Mouse (Mus musculus) myocyte (in vitro differentiated cells): ENCODE measurements around the gene Commd1.

Experiments used
- E2F4 ChIP-seq: IDR thresholded peaks from one replicate; pipeline ENCODE4 v1.6.1; 2011; ENCODE audit warnings: mild to moderate bottlenecking, control low read depth, moderate library complexity; ENCODE audit not compliant: insufficient read depth
- POLR2A ChIP-seq: IDR thresholded peaks from one replicate; pipeline ENCODE4 v1.6.1; 2011; ENCODE audit warnings: low read depth, mild to moderate bottlenecking, control low read depth, moderate library complexity; ENCODE audit not compliant: insufficient read length
- POLR2AphosphoS2 ChIP-seq: IDR thresholded peaks from one replicate; pipeline ENCODE4 v1.6.1; 2011; ENCODE audit warnings: low read depth, control low read depth; ENCODE audit not compliant: insufficient read length
- TCF12 ChIP-seq: IDR thresholded peaks from one replicate; pipeline ENCODE4 v1.6.1; 2011; ENCODE audit warnings: mild to moderate bottlenecking, control low read depth; ENCODE audit not compliant: poor library complexity, insufficient read depth, severe bottlenecking
- TCF3 ChIP-seq: IDR thresholded peaks from one replicate; pipeline ENCODE4 v1.6.1; 2011; ENCODE audit warnings: low read depth, control low read depth; ENCODE audit not compliant: insufficient read length

DNA sequence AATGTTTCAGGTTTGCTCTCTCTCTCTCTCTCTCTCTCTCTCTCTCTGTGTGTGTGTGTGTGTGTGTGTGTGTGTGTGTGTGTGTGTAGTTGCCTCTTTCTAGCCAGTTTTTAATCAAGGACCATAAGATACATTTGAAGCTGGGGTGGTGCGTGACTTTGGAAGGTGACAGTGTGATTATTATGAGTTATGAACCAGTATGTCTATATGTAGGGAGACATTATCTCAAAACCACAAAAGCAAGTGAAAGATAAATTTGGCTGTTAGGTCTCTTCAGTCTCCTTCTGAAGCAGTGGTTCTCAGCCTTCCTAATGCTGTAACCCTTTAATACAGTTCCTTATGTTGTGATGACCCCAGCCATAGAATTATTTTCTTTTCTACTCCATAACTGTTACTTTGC is 96.8 kb downstream of the Commd1 start:
- no peak for TF ChIP-seq TCF3
- TF ChIP-seq POLR2A, result no peak
- no peak for TF ChIP-seq E2F4
- TF ChIP-seq TCF12, result no peak
- no peak for TF ChIP-seq POLR2AphosphoS2
